Mouse (Mus musculus) bone marrow macrophage, adult 2 months (primary cell): ENCODE results near the gene Nckap5.

ENCODE experiments used
- CTCF ChIP-seq: IDR thresholded peaks from 2 replicates; pipeline ENCODE4 v1.5.1; 2012; ENCODE audit warnings: low read depth, mild to moderate bottlenecking, low read length, moderate library complexity
- POLR2A ChIP-seq: IDR thresholded peaks from 2 replicates; pipeline ENCODE4 v1.6.1; 2012; ENCODE audit warnings: mild to moderate bottlenecking, low read depth, low read length, borderline replicate concordance

DNA sequence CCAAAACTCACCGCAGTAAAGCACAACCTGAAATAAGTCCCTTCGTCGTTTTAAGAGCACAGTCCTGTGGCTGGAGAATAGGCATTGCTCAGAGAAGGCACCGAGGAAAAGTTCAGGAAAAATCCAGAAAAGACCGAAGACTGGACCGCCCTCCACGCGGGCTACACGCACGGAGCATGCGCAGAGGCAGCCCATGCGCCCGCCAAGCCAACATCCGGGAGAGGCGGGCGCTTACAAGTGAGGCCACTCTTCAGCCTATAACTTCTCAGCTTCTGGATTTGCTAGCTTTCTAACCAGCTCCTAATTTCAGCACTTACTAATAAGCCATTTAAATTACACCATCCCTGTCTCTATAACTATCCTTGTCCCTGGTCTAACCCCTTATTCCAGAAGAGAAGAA is 124.0 kb downstream of the Nckap5 start:
- TF ChIP-seq POLR2A (no peak), CTCF (no peak)
